Mouse (Mus musculus): ENCODE measurements around the gene Astn1. TPM values are rescaled to one million over a fixed set of nuclear protein-coding genes. Genes with fewer than 3 reads are reported as not detected.

Gene Astn1
- not detected for total RNA-seq (2023)

DNA sequence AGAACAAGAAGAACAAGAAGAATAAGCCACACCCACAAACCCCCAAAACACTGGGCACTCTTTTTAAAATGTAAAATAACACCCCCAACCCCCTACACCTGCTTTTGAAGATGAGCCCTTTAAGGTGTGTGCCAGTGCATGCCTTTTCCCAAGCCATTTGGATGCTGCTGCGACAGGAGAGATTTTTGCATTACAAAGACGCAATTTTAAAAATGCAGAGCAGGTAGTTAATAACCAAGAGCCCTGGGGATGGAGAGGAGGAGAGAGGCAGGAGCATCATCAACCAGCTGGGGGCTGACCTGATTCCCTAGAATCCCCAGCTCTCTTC lies at the start of gene Astn1:
Astn1 (plus strand) TSS at position 310 of the 328 bp plus-strand sequence.

DNA sequence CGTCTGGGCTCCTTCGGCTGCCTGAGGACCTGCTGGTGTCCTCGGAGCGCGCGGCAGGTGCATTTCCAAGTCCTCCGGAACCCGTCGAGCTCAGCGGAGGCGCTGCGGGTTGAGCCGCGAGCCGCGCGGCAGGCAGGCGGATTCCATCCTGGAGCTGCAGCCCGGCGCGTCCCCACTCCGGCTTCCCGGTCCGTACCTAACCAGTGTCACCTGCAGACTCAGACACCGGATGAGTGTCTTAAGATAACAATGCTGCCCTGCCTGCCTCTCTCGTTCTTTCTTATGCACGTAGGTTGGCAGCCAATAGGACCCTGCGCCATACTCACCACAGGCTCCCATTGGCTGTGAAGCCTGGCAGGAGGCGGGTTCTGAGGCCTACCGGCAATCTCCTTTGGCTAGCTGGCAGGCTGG lies 6.0 kb upstream of the Astn1 start, which contains the start of gene Brinp2:
Brinp2 (minus strand) TSS at position 276 of the 411 bp plus-strand sequence.

Other genes with a start within 250 kb of the Astn1 start
- gene Brinp2, start 5.9 kb upstream of the Astn1 start, total RNA-seq (2023) = not detected